Mouse (Mus musculus) spleen, adult 12 weeks (tissue): Measurements from ENCODE around the gene Cd83.

Experiments
- DNase-seq: peaks from one replicate; pipeline ENCODE4 v3.0.0; 2022; ENCODE audit warnings: low spot score

Cd83 gene

DNA sequence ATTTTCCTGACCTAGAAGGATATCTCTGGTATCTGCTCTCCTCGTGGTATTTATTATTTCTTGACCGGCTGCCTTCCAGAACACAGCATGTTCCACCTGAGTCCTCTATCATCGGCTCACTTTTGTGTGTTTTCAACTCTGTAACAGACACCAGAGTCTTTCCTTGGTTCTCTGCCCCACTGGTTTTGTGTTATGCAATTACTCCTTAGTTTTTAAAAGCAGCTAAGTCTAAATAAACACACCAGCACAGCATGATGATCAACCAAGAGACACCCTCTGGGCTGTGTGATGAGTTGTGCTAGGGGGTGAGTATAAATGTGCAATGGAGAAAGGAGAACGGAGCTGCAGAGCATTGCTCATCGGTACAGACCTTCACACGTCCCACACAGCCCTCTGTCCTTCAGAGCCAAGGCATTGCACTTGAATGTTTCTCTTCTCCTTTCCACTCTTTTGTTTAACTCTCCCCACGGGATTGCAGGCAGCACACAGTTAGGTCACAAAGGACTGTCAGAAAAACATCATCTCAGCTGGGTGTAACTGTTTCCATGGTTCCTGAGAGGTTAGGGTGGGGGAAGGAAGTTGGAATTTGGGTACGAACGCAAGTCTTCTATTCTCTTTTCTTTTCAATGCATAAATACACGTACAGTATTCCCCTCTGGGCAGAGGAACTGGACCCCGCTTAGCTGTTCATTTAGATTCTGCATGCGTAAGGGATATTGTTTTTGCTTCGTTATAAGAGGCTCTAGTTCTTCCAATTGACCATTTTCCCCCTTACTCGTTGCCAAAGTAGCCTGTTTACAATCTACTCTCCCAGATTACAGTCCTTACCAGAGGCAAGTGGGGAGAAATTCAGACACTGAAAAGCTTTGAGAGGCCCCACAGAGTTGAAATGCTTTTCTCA is 22.0 kb downstream of the Cd83 start:
- DNase-seq, result no peak

DNA sequence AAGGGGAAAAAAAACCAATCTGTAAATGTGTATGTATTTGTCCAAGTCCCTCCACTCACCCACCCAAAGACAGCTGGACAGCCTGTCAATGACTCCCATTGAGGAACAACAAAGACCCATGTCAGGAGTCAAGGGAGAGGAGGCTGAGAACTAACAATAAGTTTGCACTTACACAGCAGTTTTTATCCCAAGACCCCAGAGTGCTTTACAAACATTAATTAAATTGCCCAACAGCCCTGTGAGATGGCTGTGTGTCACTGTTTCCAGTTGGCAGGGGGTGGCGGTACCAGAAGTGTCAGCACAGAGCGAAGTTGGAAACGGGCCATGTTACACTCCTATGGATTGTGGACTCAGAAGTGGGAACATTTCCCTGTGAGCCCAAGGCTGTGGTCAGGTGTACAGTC is 22.7 kb downstream of the Cd83 start:
- no peak for DNase-seq

DNA sequence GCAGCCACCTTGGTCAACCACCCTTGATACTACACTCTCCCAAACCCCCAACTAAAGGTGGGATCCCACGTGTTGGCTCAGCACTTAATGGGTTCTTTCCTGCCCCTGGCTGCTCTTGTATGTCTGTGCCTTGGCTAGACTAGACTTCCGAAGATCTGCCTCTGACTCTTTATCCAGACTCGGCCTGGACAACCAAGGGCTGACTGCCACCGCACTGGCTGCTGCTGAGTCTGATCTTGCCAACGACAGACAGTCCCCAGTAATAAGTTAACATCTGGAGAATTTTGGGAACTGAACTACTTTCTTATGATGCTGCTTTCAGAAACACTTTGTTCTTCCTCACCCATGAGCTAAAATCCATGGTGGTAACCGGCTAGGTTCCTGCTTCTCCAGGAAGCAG is 26.0 kb downstream of the Cd83 start:
- no peak for DNase-seq

DNA sequence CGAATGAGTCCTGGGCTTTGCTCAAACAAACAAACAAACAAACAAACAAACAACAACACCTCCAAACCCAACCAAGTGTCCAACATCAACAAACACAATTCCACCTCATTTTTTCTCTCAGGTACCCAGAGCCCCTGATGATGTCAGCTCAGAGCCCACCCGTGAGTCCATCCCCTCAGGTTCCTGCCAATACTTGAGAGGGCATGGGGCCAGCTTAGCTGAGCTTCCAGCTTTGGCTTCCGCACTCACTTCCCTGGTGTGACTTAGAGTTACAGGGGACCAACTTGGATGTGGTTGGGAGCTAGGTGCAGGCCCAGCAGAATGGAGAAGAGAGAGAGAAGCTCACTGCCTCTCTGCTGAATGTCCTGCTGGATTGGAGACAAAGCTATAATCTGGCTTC is 27.3 kb downstream of the Cd83 start:
- no peak for DNase-seq

DNA sequence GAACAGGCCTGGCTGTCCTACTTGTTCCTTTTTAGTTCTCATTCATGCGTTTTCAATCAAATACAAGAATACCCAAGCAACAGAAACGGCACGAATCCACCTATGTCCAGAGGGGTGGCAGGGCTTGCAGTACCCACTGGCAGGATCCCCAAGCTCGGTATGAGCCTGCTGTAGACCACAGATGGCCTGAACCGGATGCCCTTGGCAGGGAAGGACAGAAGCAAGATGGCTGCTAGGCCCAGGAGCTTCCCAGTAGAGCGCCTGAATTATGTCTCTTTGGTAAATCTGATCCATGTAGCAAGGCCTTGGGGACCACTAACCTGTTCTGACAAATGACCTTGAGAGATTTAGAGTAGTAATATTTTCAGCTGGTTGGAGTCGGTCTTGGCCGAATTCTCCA is 28.9 kb downstream of the Cd83 start:
- DNase-seq, result no peak

DNA sequence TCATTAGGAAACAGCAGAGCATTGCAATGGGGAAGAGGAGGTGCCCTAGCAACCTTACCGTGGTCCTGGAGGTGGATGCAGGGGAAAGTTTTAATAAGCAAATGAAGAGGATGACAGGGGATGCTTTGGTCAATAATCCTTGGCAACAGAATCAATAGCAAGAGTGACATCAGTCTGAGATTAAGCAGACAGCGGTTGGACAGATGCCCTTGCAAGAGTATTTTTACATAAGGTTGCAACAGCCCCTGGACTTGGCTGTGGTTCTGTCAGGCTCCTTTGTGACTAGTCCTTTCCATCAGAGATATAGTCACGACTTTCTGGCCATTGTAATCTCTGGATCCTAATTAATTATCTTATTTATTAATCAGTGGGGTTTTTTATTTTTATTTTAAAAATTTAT is 32.9 kb downstream of the Cd83 start:
- no peak for DNase-seq

DNA sequence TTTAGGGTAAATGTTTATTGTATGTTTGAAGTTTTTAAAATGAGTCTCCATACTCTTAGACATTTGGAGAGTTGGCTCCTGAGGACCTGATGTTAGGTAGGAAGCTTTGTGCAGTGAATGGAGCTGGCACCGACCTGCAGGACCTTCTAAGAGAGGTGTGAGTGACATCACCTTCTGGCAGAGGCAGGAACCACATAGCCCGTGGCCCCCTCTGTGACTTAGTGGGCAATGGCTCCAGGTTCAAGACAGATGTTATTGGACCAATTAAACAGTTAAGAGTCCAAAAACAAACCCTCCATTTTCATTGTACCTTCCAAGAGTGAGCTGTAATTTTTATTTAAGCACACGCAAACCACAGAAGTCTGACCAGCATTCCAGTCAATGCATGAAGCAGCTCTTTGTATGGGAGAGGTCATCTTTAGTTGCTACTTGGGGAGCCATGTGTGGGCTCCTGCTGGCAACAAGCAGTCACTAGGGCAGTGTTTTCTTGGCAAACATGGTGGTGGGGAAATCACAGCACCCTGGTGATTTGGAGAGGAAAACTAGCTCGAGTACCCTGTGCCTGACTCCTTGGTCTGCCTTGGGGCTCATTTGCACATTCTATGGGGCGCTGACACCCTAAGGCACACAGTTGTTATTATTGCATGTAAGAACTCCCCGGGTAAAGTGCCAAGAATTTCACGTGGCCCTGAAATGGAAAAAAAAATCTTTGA is 33.9 kb downstream of the Cd83 start:
- DNase-seq, result no peak

DNA sequence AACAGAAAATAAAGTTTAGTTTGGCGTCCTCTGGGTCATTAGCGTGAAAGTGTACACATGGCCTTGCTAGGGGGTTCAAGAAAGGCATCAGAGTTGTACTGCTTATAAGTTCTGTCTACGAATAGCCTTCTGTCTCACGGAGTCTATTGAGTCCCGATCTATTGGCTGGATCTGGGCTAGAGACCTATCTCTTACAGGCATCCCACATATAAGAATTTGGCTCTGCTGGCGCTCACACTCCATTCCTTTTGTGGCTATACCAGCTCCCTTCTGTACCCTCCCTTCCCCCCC is 34.4 kb downstream of the Cd83 start:
- no peak for DNase-seq

DNA sequence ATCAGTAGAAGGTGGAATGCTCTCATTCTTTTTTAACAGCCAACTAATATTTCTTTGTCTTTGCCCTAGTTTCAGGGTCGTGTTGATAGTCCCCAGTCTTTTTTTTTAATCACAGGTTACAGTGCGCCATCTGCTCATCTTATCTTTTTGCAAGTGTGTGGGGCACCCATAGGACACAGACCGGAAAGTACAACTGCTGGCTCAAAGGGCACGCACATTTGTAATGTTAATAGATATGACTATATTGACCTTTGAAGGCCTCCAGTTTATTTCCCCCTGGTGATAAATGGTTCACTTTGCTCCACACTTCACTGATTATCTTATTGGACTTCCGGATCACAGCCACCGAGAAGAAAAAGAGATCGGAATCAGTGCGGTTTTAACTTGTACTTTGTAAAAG is 35.5 kb downstream of the Cd83 start:
- DNase-seq, result no peak

DNA sequence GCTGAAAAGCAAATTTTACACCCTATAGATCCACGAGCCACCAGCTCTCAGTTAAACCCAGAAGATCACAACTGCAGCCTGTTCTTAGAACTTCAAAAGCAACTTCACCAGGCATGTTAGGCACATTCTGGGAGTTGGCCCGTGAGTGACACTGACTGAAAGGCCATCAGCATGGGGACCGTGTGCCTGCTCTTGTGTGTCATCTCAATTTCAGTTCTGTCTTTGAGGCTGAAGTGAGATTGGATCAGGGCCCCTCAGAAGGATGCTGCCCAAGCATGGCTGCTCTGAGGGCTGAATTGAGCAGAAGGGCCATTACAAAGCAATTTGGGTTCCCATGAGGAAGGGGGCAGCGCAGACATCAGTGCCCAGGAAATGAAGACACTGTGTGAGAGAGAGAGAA is 37.7 kb downstream of the Cd83 start:
- no peak for DNase-seq

DNA sequence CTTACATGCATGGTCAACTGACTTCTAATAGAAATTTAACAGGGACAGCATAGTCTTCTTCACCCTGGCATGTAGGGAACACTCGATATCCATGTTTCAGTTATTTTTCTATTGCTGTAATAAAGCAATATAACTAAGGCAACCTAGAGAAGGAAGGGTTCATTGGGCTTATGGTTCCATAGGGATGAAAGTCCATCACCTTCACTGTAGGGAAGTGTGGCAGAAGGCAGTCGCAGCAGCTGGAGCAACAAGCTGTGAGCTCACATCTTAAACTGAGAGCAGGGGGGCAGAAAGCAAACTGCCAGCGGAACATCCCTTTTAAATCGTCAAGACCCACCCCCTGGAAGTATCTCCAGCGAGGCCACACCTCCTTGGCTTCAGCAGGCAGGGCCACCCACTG is 44.1 kb downstream of the Cd83 start:
- DNase-seq, result no peak

DNA sequence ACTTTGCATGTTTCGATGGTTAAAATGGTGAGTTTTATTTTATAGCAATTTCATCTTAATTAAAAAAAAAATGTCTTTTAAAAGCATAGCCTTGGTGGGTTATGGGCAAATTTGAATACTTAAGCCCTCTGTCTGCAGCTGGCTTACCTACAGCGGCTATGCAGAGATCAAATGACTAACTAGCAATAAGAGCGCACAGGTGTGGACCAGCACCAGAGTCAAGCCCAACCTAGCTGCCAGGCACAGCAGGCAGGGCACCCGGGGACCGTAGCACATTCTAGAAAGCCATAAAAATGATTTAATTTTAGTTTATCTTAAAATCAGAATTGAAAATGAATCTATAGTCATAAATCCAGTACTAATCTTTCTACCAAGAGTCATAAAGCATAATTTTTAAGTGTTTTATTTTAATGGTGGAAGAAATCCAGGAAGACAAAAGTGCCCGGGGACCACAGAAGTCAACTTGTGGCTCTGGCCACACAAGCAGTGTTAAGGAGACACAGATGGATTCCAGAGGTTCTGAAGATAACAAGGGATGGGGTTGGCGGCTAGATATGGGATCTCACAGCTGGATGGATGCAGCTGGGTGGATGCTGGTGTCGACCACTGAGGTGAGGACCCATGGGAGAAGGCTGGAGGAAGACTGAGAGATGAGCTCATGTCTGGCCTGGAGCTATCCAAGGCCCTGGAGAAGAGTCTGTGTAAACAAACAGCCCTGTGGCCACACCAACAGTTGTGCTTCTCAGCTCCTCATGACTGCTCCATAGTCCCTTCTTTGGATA is 46.5 kb downstream of the Cd83 start:
- DNase-seq, result no peak

DNA sequence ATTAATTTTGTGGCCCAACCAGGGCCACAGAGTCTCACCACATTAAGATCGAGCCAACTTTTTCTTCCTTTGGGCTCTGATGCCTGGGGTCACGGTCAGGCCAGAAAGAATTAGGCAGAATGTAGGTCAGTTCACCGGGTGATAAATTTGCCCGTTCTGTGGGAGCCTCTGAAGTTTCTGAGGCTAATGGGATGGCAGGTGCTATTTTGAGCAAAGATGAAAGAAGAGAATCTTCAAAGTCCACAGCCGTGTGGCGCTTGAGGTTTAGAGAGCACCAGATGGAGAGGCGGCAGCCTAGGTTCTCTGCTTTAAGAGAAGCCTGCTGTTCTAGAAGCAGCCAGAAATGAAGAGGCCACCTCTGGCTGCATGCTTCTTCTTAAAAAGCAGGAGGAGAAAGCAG is 48.2 kb downstream of the Cd83 start:
- DNase-seq, result no peak

DNA sequence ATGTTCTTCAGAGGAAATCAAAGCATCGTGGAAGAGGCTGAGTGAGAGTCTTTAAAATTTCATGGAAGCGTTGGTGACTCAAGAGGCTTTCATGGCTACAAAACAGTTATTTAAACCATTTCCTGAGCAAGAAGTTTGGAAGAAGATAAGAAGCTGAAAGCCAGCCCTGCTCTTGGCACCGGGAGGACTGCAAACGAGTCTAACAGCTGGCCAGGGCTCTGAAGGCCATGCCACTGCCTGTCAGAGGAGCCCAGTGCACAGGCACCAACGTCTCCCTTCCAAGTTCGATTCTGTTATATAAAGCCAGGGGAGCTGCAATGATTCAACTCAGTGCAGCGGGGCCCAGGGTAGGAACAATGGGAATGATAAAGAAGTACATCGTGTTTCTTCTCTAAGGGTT is 51.8 kb downstream of the Cd83 start:
- DNase-seq, result no peak

DNA sequence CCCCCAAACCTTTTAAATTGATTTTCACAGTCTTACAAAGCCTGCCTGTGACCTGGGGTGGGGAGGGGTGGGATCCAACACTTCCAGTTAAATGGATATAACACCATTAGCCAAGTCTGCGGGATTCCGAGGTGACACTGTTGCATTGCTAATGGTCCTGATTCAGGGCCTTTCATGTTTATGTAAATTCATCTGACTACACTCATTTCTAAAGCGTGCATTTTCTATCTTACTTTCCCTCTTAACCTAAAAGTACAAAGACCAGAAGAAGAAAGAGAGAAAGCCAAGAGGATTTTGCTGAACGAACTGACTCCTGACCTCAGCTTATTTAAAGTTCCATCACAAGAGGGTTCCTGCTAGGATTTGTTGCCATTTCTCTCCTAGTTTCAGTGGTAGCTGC is 53.2 kb downstream of the Cd83 start:
- DNase-seq, result no peak

DNA sequence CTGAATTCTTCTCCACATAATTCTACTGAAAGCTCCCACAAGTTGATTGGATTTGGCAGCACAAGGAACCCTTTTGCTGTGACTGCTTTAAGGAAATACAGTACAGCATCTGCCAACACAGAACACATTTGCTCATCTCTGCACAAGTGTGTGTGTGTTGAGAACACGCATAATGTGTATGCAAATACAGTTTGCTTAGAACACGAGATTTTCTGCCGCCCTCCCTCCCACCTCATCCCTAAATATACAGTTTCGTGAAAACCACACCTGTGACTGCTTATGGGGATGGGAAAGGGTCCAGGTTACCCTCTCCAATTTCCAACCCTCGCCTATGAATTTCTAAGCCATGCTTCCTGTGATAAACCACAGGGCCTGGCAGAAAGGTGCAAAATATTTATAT is 60.6 kb downstream of the Cd83 start:
- no peak for DNase-seq

DNA sequence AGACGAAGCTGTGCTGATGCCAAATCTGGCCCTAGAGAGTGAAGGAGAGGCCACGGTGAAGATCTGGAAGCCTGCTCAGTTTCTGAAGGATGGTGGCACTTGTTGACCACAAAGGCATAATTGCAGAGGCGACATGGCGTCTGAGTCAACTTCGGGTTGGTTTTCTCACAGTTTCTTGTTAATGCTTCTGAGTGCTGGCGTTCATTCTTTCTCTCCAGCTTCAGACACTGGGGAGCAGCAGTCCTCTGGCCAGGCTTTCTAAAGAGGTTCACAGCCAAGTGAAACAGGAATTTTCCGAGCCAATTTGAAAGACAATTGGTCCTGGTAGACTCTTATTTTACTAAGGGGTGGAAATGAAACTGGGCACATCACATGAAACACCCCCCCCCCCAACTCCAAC is 62.6 kb downstream of the Cd83 start:
- no peak for DNase-seq

DNA sequence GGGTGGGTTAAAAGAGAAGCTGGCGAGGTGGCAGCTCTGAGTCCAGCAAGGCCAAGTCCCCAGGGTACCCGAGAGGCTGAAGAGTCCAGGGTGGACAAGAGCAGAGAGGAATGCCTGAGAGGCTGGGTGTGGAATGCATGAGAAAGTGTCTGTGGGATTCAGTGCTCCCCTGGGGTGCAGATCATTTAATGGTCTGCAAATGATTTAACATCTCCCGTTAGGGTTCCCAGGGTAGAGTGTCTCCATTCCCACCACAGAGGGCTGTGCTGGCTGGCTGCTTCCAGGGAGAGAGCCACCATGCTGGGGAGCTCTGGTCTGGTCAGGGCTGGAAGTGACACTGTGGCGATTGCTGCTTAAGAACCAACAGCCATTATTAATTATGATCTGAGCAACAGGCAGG is 65.2 kb downstream of the Cd83 start:
- no peak for DNase-seq

DNA sequence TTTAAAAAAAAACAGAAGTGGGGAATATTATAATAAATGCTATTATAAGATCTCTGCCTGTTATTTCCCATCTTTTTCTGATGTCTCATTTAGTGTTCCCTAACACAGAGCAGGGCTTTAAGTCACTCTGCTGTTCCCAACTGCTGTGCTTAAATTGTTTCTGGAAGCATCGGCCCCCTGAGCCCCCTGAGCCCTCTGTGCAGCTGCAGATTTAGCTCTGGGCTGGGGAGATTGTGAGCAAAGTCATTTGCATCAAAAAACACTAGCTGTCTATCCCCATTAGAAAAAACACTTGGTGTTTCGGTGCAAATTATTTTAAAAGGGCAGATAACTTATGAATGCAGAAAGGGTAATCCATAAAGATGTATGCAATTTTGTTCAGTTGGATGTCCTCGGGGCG is 66.5 kb downstream of the Cd83 start:
- DNase-seq, result no peak
